Mouse (Mus musculus) MEL (cell line): ENCODE data around the gene Tmem116. TPM values are rescaled to one million over a fixed set of nuclear protein-coding genes. Genes with fewer than 3 reads are reported as not detected.

Source experiments
- DNase-seq: peaks from one replicate; pipeline ENCODE4 v3.0.0; 2011; ENCODE audit warnings: low read depth, low spot score
- H3K27ac ChIP-seq: 2 replicates; pipeline ENCODE4 v1.5.1; 2012; ENCODE audit warnings: low read depth, mild to moderate bottlenecking, control low read depth, low read length, moderate library complexity; ENCODE audit not compliant: control insufficient read depth
- H3K27me3 ChIP-seq, 2 experiments: fragments of 150-350 bp in 1 of 2; sonication (generic) in 1 of 2; 2 replicates each; pipeline ENCODE4 v1.6.1; 2012; ENCODE audit warnings: low read length in 2 of 2, mild to moderate bottlenecking in 2 of 2, improper control_type of control experiment in 1 of 2, moderate library complexity in 1 of 2; ENCODE audit not compliant: insufficient read depth in 2 of 2, control insufficient read depth in 1 of 2
- H3K36me3 ChIP-seq, 2 experiments: 2 replicates each; pipeline ENCODE4 v1.6.1; 2012 to 2014; ENCODE audit warnings: low read length in 2 of 2, improper control_type of control experiment in 1 of 2, inconsistent platforms in 1 of 2, mild to moderate bottlenecking in 1 of 2; ENCODE audit not compliant: insufficient read depth in 2 of 2, control insufficient read depth in 1 of 2
- H3K4me1 ChIP-seq, 2 experiments: fragments of 150-350 bp in 1 of 2; sonication (generic) in 1 of 2; 2 replicates each; pipeline ENCODE4 v1.6.1; 2012; ENCODE audit warnings: low read length in 2 of 2, improper control_type of control experiment in 1 of 2, mild to moderate bottlenecking in 1 of 2; ENCODE audit not compliant: insufficient read depth in 2 of 2, control insufficient read depth in 1 of 2
- H3K4me3 ChIP-seq, 2 experiments: fragments of 150-350 bp in 1 of 2; sonication (generic) in 1 of 2; 2 replicates each; pipeline ENCODE4 v1.5.1; 2012; ENCODE audit warnings: low read depth in 2 of 2, low read length in 2 of 2, mild to moderate bottlenecking in 2 of 2, moderate library complexity in 2 of 2, control low read depth in 1 of 2, improper control_type of control experiment in 1 of 2; ENCODE audit not compliant: control insufficient read depth in 1 of 2, insufficient read depth in 1 of 2
- H3K79me2 ChIP-seq: 2 replicates; pipeline ENCODE4 v1.6.1; 2012; ENCODE audit warnings: mild to moderate bottlenecking, low read length, moderate library complexity; ENCODE audit not compliant: control insufficient read depth, poor library complexity, insufficient read depth
- H3K9ac ChIP-seq: 2 replicates; pipeline ENCODE4 v1.6.1; 2012; ENCODE audit warnings: low read depth, mild to moderate bottlenecking, control low read depth, low read length, moderate library complexity; ENCODE audit not compliant: control insufficient read depth, poor library complexity, severe bottlenecking
- H3K9me3 ChIP-seq: fragments of 150-350 bp; sonication (generic); replicated peaks from 2 replicates; pipeline ENCODE4 v1.6.1; 2012; ENCODE audit warnings: mild to moderate bottlenecking, low read length, improper control_type of control experiment, moderate library complexity; ENCODE audit not compliant: insufficient read depth
- BHLHE40 ChIP-seq: IDR thresholded peaks from 2 replicates; pipeline ENCODE4 v1.6.1; 2012; ENCODE audit warnings: low read depth, mild to moderate bottlenecking, inconsistent platforms, low read length, improper control_type of control experiment, borderline replicate concordance
- CHD2 ChIP-seq: IDR thresholded peaks from 2 replicates; pipeline ENCODE4 v1.6.1; 2011; ENCODE audit warnings: low read length, improper control_type of control experiment
- E2F4 ChIP-seq: IDR thresholded peaks from 2 replicates; pipeline ENCODE4 v1.6.1; 2011; ENCODE audit warnings: low read depth, low read length, improper control_type of control experiment, borderline replicate concordance
- ELF1 ChIP-seq: IDR thresholded peaks from 2 replicates; pipeline ENCODE4 v1.6.1; 2014; ENCODE audit warnings: low read depth, mild to moderate bottlenecking, inconsistent platforms, low read length, improper control_type of control experiment, moderate library complexity
- EP300 ChIP-seq, 2 experiments: IDR thresholded peaks; 2 replicates each; pipeline ENCODE4 v1.6.1; 2011; ENCODE audit warnings: improper control_type of control experiment in 2 of 2, low read length in 2 of 2, low read depth in 1 of 2, mild to moderate bottlenecking in 1 of 2
- ETS1 ChIP-seq: IDR thresholded peaks from 2 replicates; pipeline ENCODE4 v1.6.1; 2012; ENCODE audit warnings: low read depth, mild to moderate bottlenecking, inconsistent platforms, low read length, improper control_type of control experiment, moderate library complexity
- HCFC1 ChIP-seq: IDR thresholded peaks from 2 replicates; pipeline ENCODE4 v1.6.1; 2012; ENCODE audit warnings: low read depth, mild to moderate bottlenecking, inconsistent platforms, low read length, improper control_type of control experiment, moderate library complexity
- JUND ChIP-seq: IDR thresholded peaks from 2 replicates; pipeline ENCODE4 v1.6.1; 2011; ENCODE audit warnings: low read depth, mild to moderate bottlenecking, improper control_type of control experiment, low read length
- MAX ChIP-seq: IDR thresholded peaks from 2 replicates; pipeline ENCODE4 v1.6.1; 2011; ENCODE audit warnings: low read length, improper control_type of control experiment
- MAZ ChIP-seq: IDR thresholded peaks from 2 replicates; pipeline ENCODE4 v1.6.1; 2012; ENCODE audit warnings: low read depth, mild to moderate bottlenecking, inconsistent platforms, low read length, improper control_type of control experiment
- MEF2A ChIP-seq: IDR thresholded peaks from 2 replicates; pipeline ENCODE4 v1.6.1; 2014; ENCODE audit warnings: low read depth, mild to moderate bottlenecking, inconsistent platforms, low read length, improper control_type of control experiment; ENCODE audit not compliant: poor library complexity, insufficient replicate concordance, severe bottlenecking; ENCODE audit errors: extremely low read depth
- MXI1 ChIP-seq: IDR thresholded peaks from 2 replicates; pipeline ENCODE4 v1.6.1; 2011; ENCODE audit warnings: mild to moderate bottlenecking, low read depth, low read length, improper control_type of control experiment
- MYB ChIP-seq: IDR thresholded peaks from 2 replicates; pipeline ENCODE4 v1.6.1; 2011; ENCODE audit warnings: mild to moderate bottlenecking, low read depth, low read length, improper control_type of control experiment
- MYC ChIP-seq: IDR thresholded peaks from 2 replicates; pipeline ENCODE4 v1.6.1; 2011; ENCODE audit warnings: low read depth, mild to moderate bottlenecking, low read length, improper control_type of control experiment, moderate library complexity
- NRF1 ChIP-seq: IDR thresholded peaks from 2 replicates; pipeline ENCODE4 v1.6.1; 2014; ENCODE audit warnings: low read depth, mild to moderate bottlenecking, inconsistent platforms, low read length, improper control_type of control experiment, moderate library complexity; ENCODE audit not compliant: poor library complexity, insufficient read depth, severe bottlenecking
- POLR2A ChIP-seq, 2 experiments: IDR thresholded peaks; 2 replicates each; pipeline ENCODE4 v1.6.1; 2011 to 2012; ENCODE audit warnings: low read length in 2 of 2, mild to moderate bottlenecking in 2 of 2, control low read depth in 1 of 2, improper control_type of control experiment in 1 of 2, low read depth in 1 of 2, moderate library complexity in 1 of 2; ENCODE audit not compliant: control insufficient read depth in 1 of 2, insufficient read depth in 1 of 2, poor library complexity in 1 of 2
- POLR2AphosphoS2 ChIP-seq: IDR thresholded peaks from 2 replicates; pipeline ENCODE4 v1.6.1; 2011; ENCODE audit warnings: low read length, improper control_type of control experiment
- RCOR1 ChIP-seq: IDR thresholded peaks from 2 replicates; pipeline ENCODE4 v1.6.1; 2012; ENCODE audit warnings: low read depth, mild to moderate bottlenecking, inconsistent platforms, low read length, improper control_type of control experiment
- SIN3A ChIP-seq: IDR thresholded peaks from 2 replicates; pipeline ENCODE4 v1.6.1; 2012; ENCODE audit warnings: low read length, improper control_type of control experiment, inconsistent platforms
- TAL1 ChIP-seq: IDR thresholded peaks from 2 replicates; pipeline ENCODE4 v1.6.1; 2012; ENCODE audit warnings: mild to moderate bottlenecking, inconsistent platforms, low read length, moderate library complexity, mixed read lengths
- TBP ChIP-seq: IDR thresholded peaks from 2 replicates; pipeline ENCODE4 v1.8.0; 2011; ENCODE audit warnings: low read depth, low read length, improper control_type of control experiment
- UBTF ChIP-seq: IDR thresholded peaks from 2 replicates; pipeline ENCODE4 v1.6.1; 2012; ENCODE audit warnings: low read depth, mild to moderate bottlenecking, inconsistent platforms, low read length, improper control_type of control experiment, moderate library complexity, borderline replicate concordance; ENCODE audit not compliant: insufficient read depth
- USF1 ChIP-seq: IDR thresholded peaks from 2 replicates; pipeline ENCODE4 v1.6.1; 2014; ENCODE audit warnings: low read depth, mild to moderate bottlenecking, inconsistent platforms, low read length, improper control_type of control experiment, moderate library complexity
- ZC3H11A ChIP-seq: IDR thresholded peaks from 2 replicates; pipeline ENCODE4 v1.6.1; 2012; ENCODE audit warnings: low read depth, mild to moderate bottlenecking, inconsistent platforms, low read length, improper control_type of control experiment
- ZKSCAN1 ChIP-seq: IDR thresholded peaks from 2 replicates; pipeline ENCODE4 v1.6.1; 2012; ENCODE audit warnings: low read depth, mild to moderate bottlenecking, inconsistent platforms, low read length, improper control_type of control experiment, moderate library complexity
- ZNF384 ChIP-seq: IDR thresholded peaks from 2 replicates; pipeline ENCODE4 v1.6.1; 2012; ENCODE audit warnings: low read depth, mild to moderate bottlenecking, inconsistent platforms, low read length, improper control_type of control experiment
- polyA plus RNA-seq, 2 experiments: library from polyadenylated mRNA; stranded (reverse) in 1 of 2; unstranded in 1 of 2; fragments of >175 nt in 1 of 2; fragments of >200 nt in 1 of 2; gene quantifications; 2 replicates each; pipeline versions ENCODE4 v1.2.1 to v1.2.4; 2012; ENCODE audit warnings: low replicate concordance in 2 of 2, low read depth in 1 of 2; ENCODE audit not compliant: insufficient read length in 2 of 2, insufficient read depth in 1 of 2, missing spikeins in 1 of 2
- total RNA-seq: library from RNA; depleted of rRNA; stranded (reverse); fragments of 300-350 nt; gene quantifications from 2 replicates; pipeline ENCODE4 v1.2.3, GENCODE M21; 2012

Tmem116 gene
- total and polyA plus RNA-seq, 3 experiments = 1.7 to 2.6 TPM; not detected in 1

- H3K9ac ChIP-seq = no peak overlapping the region
- DNase-seq = no peak
- H3K36me3 ChIP-seq = peaks cover 0 to 18% of the 10 kb centered on the region in 2 experiments; a peak in 2 of 4 replicates
- no peak for TF ChIP-seq UBTF
- no peak for TF ChIP-seq TAL1
- TF ChIP-seq ETS1 = no peak
- no peak for TF ChIP-seq POLR2A (IDR thresholded peaks at IDR 0.05; ENCODE audit: control insufficient read depth in 1 of 2, insufficient read depth in 1 of 2, low read depth in 1 of 2, low read length in 2 of 2, poor library complexity in 1 of 2)
- no peak for TF ChIP-seq SIN3A
- TF ChIP-seq POLR2AphosphoS2 = no peak
- TF ChIP-seq RCOR1 = no peak
- no peak for TF ChIP-seq MAX
- TF ChIP-seq MYC = no peak
- TF ChIP-seq NRF1 = no peak
- TF ChIP-seq MAZ = no peak
- no peak for TF ChIP-seq BHLHE40
- no peak for TF ChIP-seq HCFC1
- no peak for TF ChIP-seq JUND
- TF ChIP-seq USF1 = no peak
- TF ChIP-seq E2F4 = no peak
- no peak for TF ChIP-seq ZKSCAN1
- TF ChIP-seq, all 39 proteins: peak for 0
- Histone ChIP-seq H3K4me3 (no peak overlapping the region), H3K4me1 (no peaks in the 10 kb centered on the region), H3K9me3 (no peaks in the 10 kb centered on the region), H3K27me3 (no peaks in the 10 kb centered on the region), H3K79me2 (peaks cover 11% of the 10 kb centered on the region), H3K27ac (no peak overlapping the region)
Measured at GRCm38 (mm10) chr5:121536921-121537555, 85.3 kb downstream of the Tmem116 start.

GRCm38 (mm10) chr5:121537588-121537987 lies 85.9 kb downstream of the Tmem116 start:
- Histone ChIP-seq H3K4me1 (no peaks in the 10 kb centered on the region), H3K79me2 (peaks cover 16% of the 10 kb centered on the region), H3K27me3 (no peaks in the 10 kb centered on the region), H3K36me3 (peaks cover 1 to 16% of the 10 kb centered on the region in 2 experiments; a peak in 3 of 4 replicates), H3K9ac (no peak overlapping the region), H3K4me3 (no peak overlapping the region), H3K27ac (no peak overlapping the region), H3K9me3 (no peaks in the 10 kb centered on the region)
- TF ChIP-seq CHD2 (no peak), EP300 (IDR thresholded peaks at IDR 0.05; ENCODE audit: low read depth in 1 of 2, low read length in 2 of 2) (no peak), POLR2A (IDR thresholded peaks at IDR 0.05; ENCODE audit: control insufficient read depth in 1 of 2, insufficient read depth in 1 of 2, low read depth in 1 of 2, low read length in 2 of 2, poor library complexity in 1 of 2) (no peak), USF1 (no peak), TAL1 (no peak), ZC3H11A (no peak), MEF2A (no peak), MXI1 (no peak), NRF1 (no peak), SIN3A (no peak), TBP (no peak), UBTF (no peak), BHLHE40 (no peak), ZNF384 (no peak), MYB (no peak), MYC (no peak), ELF1 (no peak)
- DNase-seq = no peak
